Mouse (Mus musculus): ENCODE results near the gene Wdr11. TPM values are rescaled to one million over a fixed set of nuclear protein-coding genes. Genes with fewer than 3 reads are reported as not detected.

Gene Wdr11
- total and polyA plus RNA-seq, 3 experiments, result 24.8 to 37.6 (median 26.1) TPM

- Histone ChIP-seq H3K4me1 (ENCODE audit: control insufficient read depth in 1 of 2, insufficient read depth in 2 of 2) (no peaks in the 10 kb centered on the region), H3K27me3 (replicated peaks) (no peaks in the 10 kb centered on the region), H3K4me2 (ENCODE audit: insufficient read depth, low read depth, poor library complexity, severe bottlenecking) (no peak overlapping the region), H3K9ac (ENCODE audit: insufficient read depth, low read depth) (no peak overlapping the region), H3K9me3 (replicated peaks; ENCODE audit: low read length) (no peaks in the 10 kb centered on the region), H3K4me3 (replicated peaks in 1 of 3; ENCODE audit: low read depth in 2 of 3, low read length in 2 of 3, poor library complexity in 1 of 3) (no peak overlapping the region), H3K36me3 (replicated peaks in 1 of 2; ENCODE audit: control insufficient read depth in 1 of 2, insufficient read depth in 1 of 2, low read length in 1 of 2) (peaks cover 57 to 91% of the 10 kb centered on the region in 2 experiments), H3K27ac (ENCODE audit: insufficient read depth, low read depth) (no peak overlapping the region), H3K79me2 (replicated peaks; ENCODE audit: control insufficient read depth, extremely low read depth, insufficient read depth, poor library complexity, severe bottlenecking) (no peaks in the 10 kb centered on the region)
- dilution Hi-C loops (cut with MboI; ENCODE audit: extremely low pct_ligation_motif_present, extremely low pct_unique_long_range_greater_than_20kb, low sequenced_read_pairs) (no loop called here), in situ Hi-C loops (cut with MboI; ENCODE audit: low pct_ligation_motif_present, low pct_unique_long_range_greater_than_20kb, low sequenced_read_pairs) (no loop called here)
- DNase-seq (ENCODE audit: extremely low read depth), result no peak
- TF ChIP-seq NELFE (IDR thresholded peaks at IDR 0.05; ENCODE audit: low read depth, low read length) (no peak), TBP (conservative IDR thresholded peaks at IDR 0.05; ENCODE audit: low read depth, low read length) (no peak), POLR2A (IDR thresholded peaks at IDR 0.05; ENCODE audit: low read depth, low read length) (no peak), JUND (conservative IDR thresholded peaks at IDR 0.05; ENCODE audit: low read depth, low read length) (no peak), ZKSCAN1 (IDR thresholded peaks at IDR 0.05; ENCODE audit: borderline replicate concordance, low read depth, low read length) (no peak), CTCF (conservative IDR thresholded peaks at IDR 0.05 in 1 of 2, IDR thresholded peaks at IDR 0.05 in 1 of 2; ENCODE audit: low read depth in 2 of 2, low read length in 2 of 2) (no peak), ZMIZ1 (IDR thresholded peaks at IDR 0.05; ENCODE audit: low read depth, low read length) (no peak), MAZ (IDR thresholded peaks at IDR 0.05; ENCODE audit: low read depth, low read length) (no peak), MAFK (IDR thresholded peaks at IDR 0.05; ENCODE audit: insufficient replicate concordance, low read length) (no peak), KAT2A (IDR thresholded peaks at IDR 0.05; ENCODE audit: insufficient replicate concordance, low read length) (no peak)
Observed at GRCm38 (mm10) chr7:129621141-129621540, 29.5 kb downstream of the Wdr11 start.

- Histone ChIP-seq H3K27me3 (replicated peaks) (no peaks in the 10 kb centered on the region), H3K36me3 (replicated peaks in 1 of 2; ENCODE audit: control insufficient read depth in 1 of 2, insufficient read depth in 1 of 2, low read length in 1 of 2) (peaks cover 63 to 95% of the 10 kb centered on the region in 2 experiments), H3K27ac (ENCODE audit: insufficient read depth, low read depth) (no peak overlapping the region), H3K4me1 (ENCODE audit: control insufficient read depth in 1 of 2, insufficient read depth in 2 of 2) (no peaks in the 10 kb centered on the region), H3K4me2 (ENCODE audit: insufficient read depth, low read depth, poor library complexity, severe bottlenecking) (no peak overlapping the region), H3K4me3 (replicated peaks in 1 of 3; ENCODE audit: low read depth in 2 of 3, low read length in 2 of 3, poor library complexity in 1 of 3) (no peak overlapping the region), H3K9me3 (replicated peaks; ENCODE audit: low read length) (no peaks in the 10 kb centered on the region), H3K79me2 (replicated peaks; ENCODE audit: control insufficient read depth, extremely low read depth, insufficient read depth, poor library complexity, severe bottlenecking) (no peaks in the 10 kb centered on the region), H3K9ac (ENCODE audit: insufficient read depth, low read depth) (no peak overlapping the region)
- no peak for DNase-seq (ENCODE audit: extremely low read depth)
- dilution Hi-C loops (cut with MboI; ENCODE audit: extremely low pct_ligation_motif_present, extremely low pct_unique_long_range_greater_than_20kb, low sequenced_read_pairs), result no loop called here
- in situ Hi-C loops (cut with MboI; ENCODE audit: low pct_ligation_motif_present, low pct_unique_long_range_greater_than_20kb, low sequenced_read_pairs), result loop anchor here (25.0 kb wide), 1 partner anchor 857 kb away; no protein-coding TSS in a partner anchor
- TF ChIP-seq ZC3H11A (IDR thresholded peaks at IDR 0.05; ENCODE audit: low read depth, low read length) (no peak), SIN3A (IDR thresholded peaks at IDR 0.05; ENCODE audit: low read length) (no peak), NELFE (IDR thresholded peaks at IDR 0.05; ENCODE audit: low read depth, low read length) (no peak), MAX (IDR thresholded peaks at IDR 0.05; ENCODE audit: low read length) (no peak), EP300 (IDR thresholded peaks at IDR 0.05; ENCODE audit: low read length) (no peak), TBP (conservative IDR thresholded peaks at IDR 0.05; ENCODE audit: low read depth, low read length) (no peak), POLR2A (IDR thresholded peaks at IDR 0.05; ENCODE audit: low read depth, low read length) (no peak), ZMIZ1 (IDR thresholded peaks at IDR 0.05; ENCODE audit: low read depth, low read length) (no peak), RAD21 (IDR thresholded peaks at IDR 0.05; ENCODE audit: low read depth, low read length) (no peak), JUND (conservative IDR thresholded peaks at IDR 0.05; ENCODE audit: low read depth, low read length) (no peak), GABPA (IDR thresholded peaks at IDR 0.05; ENCODE audit: insufficient replicate concordance, low read depth, low read length) (no peak), SMC3 (IDR thresholded peaks at IDR 0.05; ENCODE audit: low read depth, low read length) (no peak), ZNF384 (IDR thresholded peaks at IDR 0.05; ENCODE audit: low read depth, low read length) (no peak), ETS1 (conservative IDR thresholded peaks at IDR 0.05; ENCODE audit: low read depth, low read length) (no peak), TCF12 (IDR thresholded peaks at IDR 0.05; ENCODE audit: low read depth, low read length) (no peak), MEF2A (IDR thresholded peaks at IDR 0.05; ENCODE audit: borderline replicate concordance, low read depth, low read length) (no peak), MAZ (IDR thresholded peaks at IDR 0.05; ENCODE audit: low read depth, low read length) (no peak), JUN (IDR thresholded peaks at IDR 0.05; ENCODE audit: insufficient read depth, low read depth, low read length) (no peak)
Observed at GRCm38 (mm10) chr7:129630351-129630750, 38.7 kb downstream of the Wdr11 start.
